Mouse (Mus musculus) adrenal gland, postnatal 36 days (tissue): Measurements from ENCODE around the gene Trim24. TPM values are rescaled to one million over a fixed set of nuclear protein-coding genes. Genes with fewer than 3 reads are reported as not detected.

Experiments
- total RNA-seq, 2 experiments: library from RNA; stranded (reverse); gene quantifications; 2 replicates each; pipeline ENCODE4 v1.2.3; 2021

Trim24 gene
- total RNA-seq, 2 experiments from 2014 or later: 30.6 to 33.4 TPM

Other genes starting within 250 kb of the Trim24 start
- 1 to 10 TPM; 1.5 to 2.5 TPM for gene Svopl, start 176.2 kb downstream of the Trim24 start, total RNA-seq
- not detected for gene Tmem213, start 238.4 kb downstream of the Trim24 start, total RNA-seq